Mouse (Mus musculus) lung, adult 2 months (tissue): Measurements from ENCODE around the gene Btg4.

Source experiments
- CTCF ChIP-seq: fragments of 200-500 bp; IDR thresholded peaks from 2 replicates; pipeline ENCODE4 v1.5.1; 2011; ENCODE audit warnings: mild to moderate bottlenecking, low read length, control low read depth; ENCODE audit not compliant: insufficient read depth
- POLR2A ChIP-seq: fragments of 200-500 bp; IDR thresholded peaks from 2 replicates; pipeline ENCODE4 v1.6.1; 2011; ENCODE audit warnings: low read depth, mild to moderate bottlenecking, control low read depth, low read length, borderline replicate concordance; ENCODE audit errors: extremely low read depth

DNA sequence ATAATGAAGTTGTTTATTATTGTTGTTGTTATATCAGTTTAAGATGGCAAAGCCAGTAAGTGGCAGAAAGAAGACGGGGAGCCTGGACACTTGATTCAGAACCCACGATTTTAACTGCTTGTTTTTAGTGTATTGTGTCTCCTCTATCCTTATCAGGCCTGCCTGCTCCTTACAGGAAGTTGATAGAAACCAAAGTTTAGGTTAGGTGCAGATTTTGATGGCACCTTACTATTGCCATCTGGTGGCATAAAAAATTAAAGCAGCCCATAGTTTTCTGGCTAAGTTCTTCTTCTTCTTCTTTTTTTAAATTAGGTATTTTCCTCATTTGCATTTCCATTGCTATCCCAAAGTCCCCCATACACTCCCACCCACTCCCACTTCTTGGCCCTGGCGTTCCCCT is 8.5 kb upstream of the Btg4 start:
- TF ChIP-seq POLR2A (no peak), CTCF (no peak)
